Mouse (Mus musculus): ENCODE results near the gene Dnase2b.

Dnase2b gene

DNA sequence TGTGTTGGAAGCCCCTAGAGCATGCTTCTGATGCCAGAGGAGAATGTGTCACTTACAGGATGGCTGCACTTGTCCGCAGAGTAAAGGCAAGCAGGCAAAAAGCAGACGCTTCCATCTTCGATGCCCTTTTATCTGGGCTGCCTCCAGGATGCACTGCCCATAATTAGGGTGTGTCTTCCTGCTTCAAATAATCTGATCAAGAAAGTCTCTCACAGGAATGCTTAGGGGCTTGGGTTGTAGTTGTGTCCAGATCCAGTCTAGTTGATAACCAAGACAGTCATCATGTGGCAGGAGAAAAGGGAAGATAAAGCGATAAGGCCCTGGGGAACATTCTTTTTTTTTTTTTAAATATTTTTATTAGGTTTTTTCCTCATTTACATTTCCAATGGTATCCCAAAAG is at the start of gene Dnase2b:
Dnase2b (minus strand) TSS at position 101 of the 400 bp plus-strand sequence.
- no peak for DNase-seq

DNA sequence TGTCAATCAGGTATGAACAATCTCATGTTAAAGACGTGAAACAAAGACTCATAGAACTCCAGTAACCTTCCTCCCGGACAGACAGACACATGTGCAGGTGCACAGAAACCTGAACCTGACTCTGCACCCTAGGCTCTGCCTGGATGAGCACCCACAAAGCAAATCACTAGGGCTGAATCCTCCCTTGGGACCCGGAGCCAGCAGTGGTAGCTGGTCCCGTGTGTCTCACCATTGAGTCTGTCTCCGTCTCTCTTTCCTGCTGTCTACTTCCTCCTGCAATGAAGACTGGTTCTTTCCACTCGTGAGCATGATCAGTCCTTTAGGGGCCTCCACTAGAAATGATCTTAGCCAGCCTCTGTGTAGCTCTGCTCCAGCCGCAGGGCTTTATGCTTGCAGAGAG is 46.5 kb upstream of the Dnase2b start:
- no peak for DNase-seq

DNA sequence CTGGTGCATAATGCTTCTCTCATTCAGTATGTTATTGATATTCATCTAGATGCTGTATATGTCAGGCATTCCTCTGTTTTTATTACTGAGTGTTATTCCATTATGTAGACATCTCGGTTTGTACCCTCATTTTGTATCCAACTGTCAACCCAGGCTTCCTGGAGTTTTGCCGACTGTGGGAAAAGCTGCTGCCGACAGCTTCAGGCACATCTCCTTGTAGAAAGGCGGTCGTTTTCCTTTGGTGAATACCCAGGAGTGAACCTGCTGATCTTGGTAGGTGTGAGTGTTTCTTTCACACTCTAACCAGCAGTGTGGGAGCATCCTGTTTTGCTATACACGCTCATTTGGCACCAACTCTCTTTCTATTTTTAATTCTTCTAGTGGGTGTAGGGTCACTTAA is 45.6 kb upstream of the Dnase2b start:
- no peak for DNase-seq

DNA sequence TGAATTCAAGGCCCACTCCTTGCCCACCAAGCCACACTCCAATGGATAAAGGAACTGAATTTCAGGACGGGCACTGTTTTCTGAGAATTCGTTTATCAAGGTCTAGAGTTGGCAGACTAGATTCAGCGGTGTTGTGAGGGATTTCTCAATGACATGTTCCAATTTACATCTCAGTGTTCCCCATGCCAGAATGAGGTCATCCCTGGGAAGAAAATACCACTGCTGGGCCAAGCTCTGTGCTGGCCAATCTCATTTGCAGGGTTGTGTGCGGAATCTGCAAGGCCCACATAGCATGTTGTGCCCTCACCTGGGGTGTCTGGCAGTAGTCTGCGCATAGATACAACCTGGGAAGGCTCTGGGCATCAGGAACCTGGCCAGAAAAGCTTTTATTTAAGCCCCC is 43.9 kb upstream of the Dnase2b start:
- peak; percentile 69 for DNase-seq

DNA sequence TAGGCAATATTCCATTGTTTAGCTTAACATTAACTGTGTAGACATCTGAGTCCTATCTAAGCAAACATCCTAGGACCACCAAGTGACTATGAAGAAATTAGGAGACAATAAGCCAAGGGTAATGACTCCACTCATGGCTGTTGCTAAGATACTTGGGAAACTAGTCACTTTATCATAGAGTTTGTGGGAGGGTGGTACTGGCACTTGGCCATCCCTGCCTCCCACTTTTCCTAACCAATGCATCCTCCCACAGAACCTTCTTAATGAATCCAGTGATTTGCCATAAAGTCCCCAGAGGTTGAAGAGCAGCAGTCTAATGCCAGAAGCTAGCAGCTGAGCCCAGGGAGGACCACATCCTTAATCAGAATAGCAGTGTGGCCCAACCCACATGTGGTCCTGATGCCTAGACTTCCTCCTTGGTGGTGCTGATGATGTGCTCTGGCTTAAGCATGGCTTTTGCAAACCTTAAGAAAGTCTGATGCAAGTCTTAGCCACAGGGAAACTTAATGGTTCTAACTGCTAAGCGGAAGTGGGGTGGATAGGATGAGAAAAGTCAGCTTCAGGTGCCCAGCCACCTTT is 42.8 kb upstream of the Dnase2b start:
- DNase-seq = no peak

DNA sequence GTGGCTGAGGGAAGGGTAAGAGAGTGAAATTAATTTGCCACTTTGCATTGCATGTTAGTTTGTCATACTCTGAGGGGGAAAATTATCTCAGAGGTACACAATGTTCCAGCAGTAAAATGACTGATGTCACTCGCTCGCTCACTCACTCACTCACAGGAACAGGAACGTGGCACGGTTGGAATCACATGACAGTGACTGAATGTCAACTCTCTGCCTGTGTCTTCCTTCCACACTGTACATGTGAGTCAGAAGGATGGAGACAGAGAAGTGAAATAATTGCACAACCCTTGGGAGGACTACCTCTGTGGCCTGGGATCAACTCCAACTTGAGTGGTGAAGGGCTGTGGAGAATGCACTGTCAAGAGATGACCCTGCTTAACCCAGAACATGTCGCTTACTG is 42.0 kb upstream of the Dnase2b start:
- no peak for DNase-seq

DNA sequence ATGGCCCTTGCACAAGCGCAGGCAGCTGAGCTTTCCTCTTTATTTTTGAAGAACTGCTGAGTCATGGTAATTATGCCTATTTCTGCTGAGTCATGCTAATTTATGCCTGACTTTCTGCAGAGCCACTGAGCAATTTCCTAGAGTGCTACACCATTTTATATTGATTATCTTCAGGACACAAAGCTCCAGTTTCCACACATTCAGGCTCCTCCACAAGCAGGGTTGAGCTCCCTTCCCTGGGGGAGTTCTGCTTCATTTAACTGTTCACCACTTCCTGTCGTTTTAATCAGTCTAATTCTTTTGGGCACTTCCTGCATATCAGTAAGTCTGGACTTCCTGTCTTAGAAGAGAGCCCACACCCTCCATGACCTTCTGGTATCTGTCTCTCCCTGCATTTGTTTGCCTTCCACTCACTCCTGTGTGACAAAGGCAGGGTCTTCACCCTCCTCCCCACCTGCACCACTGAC is 39.7 kb upstream of the Dnase2b start:
- DNase-seq = no peak

DNA sequence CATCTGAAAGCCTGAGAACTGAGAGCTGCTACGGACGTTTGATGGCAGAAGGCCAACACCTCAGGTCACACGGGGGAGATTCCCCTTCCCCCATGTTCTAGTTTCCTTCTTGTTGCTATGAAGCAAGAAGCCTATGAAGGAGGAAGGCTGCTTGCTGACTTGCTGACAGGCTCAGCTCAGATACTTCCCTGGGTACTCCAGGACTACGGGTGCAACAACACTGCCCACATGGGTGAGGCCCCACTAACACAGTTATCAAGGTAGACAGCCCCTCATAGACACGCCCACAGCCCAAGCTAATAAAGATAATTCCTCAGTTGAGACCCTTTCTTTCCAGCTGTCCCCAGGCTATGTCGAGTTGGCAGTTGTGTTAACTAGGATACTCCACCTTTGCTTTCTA is 38.3 kb upstream of the Dnase2b start:
- no peak for DNase-seq

DNA sequence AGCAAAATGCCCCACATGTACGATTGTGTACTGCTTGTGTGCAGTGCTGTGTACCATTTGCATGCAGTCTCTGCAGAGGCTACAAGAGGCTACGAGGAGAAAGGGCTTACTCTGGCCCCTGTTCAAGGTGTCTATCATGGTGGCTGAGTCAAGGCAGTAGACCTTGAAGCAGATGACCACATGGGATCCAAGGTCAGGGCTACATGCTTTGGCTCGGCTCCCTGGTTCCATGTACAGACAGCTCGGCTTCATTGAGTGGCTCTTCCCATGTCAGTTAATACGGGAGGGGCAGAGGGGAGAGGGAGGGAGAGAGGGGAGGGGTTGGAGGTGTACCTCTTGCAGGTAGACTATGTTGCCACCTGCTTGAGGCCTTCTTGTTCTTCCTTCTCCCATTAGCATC is 37.0 kb upstream of the Dnase2b start:
- no peak for DNase-seq

DNA sequence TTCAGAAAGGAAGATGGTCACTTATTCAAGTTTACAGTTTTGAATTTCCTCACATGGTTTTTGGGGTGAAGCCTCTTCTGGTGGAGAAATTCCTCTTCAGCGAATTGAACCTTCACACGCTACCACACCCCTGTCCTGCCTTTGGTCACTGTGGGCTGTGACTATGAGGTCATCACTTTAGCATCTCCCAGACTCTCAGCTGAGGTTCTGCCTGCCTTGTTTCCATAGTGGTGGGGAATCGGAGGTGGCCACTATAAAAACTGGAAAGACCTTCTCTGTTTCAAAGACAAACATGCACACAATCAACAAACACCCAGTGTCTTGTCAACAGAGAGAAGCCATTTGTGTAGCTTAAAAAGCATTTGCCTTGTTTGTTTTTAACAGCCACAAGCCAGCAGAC is 35.8 kb upstream of the Dnase2b start, which contains the start of gene 4930503B20Rik:
4930503B20Rik (minus strand) TSS at position 101 of the 400 bp plus-strand sequence.
- no peak for DNase-seq

DNA sequence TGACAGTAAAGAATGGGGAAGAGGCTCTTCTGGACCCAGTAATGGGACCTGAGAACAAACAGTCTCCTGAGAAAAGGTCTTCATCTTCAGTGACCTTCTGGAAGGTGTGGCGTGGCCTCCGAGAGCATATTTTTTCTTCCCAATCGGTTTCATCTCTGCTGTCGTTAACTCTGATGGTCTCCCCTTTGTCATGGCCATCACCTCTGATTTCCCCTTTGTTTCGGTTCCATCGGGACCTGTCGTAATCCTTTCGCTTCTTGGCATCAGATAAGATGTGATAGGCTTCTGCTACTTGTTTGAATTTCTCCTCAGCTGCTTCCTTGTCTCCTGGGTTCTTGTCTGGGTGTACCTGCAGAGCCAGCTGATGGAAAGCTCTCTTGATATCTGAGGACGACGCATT is 35.3 kb upstream of the Dnase2b start:
- no peak for DNase-seq

DNA sequence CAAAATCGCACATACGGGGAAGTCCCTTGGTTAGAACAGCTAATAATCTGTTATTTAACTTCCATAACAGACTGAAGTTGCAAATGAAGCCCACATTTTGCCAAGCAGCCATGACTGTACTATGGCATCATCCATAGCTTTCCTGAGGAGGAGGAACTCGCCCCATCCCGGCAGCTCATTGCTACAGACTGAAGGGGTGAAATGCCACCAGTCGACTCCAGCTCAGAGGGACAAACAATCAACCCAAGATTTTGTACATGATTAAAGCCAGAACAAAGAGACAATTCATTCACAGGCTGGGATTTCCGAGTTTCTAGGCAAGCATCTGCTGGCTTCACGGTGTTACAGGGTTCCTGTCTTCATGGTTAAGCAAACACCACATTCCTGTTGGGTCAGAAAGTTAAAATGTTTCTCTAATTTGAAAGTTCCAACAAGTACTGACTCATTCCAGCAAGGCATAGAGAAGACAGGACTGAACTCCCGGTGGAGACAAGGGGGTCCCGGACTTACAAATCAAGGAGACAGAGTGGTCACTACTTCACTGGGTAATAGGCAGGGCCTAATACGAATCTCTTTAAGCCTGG is 34.0 kb upstream of the Dnase2b start:
- no peak for DNase-seq

DNA sequence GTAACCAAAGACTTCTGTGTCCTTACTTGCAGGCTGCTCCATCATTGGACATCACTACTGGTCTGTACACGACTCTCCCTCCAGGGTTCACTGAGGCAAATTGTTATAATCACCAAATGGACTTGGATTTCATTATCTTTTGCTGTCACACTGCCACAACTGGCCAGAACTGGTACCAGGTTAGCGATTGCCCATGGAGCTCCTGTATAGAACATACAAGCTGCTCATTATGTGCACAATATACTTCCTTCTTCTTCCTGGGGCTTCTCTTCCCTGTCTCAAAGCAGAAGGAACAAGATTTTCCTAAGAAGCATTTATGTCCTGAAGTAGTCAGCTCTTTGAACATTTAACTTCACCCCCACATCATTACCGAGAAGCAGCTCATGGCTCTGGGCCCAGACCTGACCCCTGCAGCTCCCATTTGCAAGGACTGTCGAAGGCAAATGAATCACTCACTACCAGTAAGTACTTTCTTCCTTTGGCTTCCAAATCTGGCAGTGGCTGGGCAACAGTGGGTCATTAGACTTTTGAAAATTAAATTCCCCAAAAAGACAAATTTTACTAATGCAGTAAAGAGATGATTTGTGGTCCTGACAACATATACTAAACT is 26.5 kb upstream of the Dnase2b start:
- no peak for DNase-seq

DNA sequence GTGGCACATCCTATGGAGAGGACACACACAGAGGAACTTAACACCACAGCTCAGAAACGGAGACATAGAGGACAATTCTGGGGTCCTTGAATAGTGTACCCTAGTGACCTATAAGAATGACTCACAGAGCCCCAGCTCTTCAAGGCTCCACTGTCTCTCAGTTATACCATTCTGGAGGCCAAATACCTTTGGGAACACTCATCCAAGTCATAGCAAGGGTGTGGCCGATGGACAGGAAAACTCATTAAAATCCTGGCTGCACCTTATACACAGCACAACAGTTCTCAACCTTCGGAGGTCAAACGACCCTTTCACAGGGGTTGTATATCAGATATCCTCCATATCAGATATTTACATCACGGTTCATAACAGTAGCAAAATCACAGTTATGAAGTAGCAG is 17.1 kb upstream of the Dnase2b start:
- DNase-seq = no peak

DNA sequence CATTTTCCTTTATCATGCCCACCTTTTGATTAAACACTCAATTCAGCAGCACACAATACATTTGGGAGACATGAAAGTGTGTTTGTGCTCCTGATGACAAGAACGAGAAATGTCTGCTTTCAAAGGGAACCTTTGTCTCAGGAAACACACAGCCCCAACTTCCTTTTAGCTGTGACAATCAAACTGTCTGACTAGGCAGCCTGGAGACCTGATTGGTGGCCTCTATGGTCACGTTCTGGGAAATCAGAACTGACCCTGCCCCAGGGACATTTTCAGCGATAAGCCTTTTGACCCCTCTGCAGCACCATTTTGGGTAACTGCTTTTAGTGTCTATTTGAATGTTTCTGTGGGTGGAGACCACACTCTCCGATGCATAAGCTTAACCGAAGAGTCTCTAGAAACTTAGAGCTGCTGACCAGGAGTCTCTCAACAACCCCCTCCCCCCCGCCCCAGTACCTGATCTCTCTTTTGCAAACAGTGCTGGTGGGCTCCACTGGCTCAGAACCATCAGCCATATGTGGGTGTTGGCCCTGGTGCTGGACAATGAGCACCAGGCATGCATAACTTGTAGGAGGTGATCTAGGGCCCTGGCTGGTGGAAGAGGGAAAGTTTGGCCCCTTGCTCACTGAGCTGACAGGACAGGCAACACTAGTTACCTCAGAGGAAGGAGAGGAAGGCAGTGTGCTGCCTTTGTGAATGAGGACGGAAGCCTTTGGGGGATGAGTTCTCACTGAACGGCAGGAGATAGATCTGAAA is 13.0 kb upstream of the Dnase2b start:
- no peak for DNase-seq

DNA sequence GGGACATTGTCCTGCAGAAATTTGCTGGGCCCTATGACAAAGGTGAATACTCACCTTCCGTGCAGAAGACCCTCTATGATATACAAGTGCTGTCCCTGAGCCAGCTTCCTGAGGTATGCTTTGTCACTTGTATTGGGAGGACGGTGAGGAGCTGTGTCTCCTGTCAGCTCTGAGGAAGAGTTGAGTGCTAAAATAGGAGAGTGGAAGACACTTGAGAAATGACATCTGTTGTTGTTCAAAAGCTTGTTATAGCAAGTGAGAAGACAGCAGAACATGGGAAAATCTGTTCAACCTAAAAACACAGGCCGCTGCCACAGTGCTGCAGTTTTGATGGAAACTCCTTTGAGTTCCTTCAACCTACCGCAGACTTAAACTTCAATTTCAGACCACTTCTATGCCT is 10.4 kb upstream of the Dnase2b start:
- DNase-seq = no peak

DNA sequence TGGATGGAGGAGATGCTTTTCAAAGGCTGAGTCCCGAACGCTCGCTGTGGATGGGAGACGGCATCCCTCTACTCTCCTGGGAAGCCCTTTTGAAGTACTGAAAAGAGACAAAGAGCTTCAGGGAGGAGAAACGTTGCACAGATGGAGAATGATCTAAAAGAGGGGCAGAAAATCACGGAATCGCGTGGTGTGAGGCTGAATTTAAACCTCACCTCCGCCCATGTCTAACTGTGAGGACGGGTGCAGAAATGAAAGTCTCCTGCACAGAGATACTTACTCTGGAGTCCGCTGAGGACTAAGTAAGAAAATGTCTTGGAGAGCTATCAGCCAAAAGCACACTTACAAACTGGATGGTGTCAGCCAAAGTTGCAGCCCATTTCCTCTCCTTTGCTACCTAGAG is 6.6 kb upstream of the Dnase2b start:
- DNase-seq = no peak

DNA sequence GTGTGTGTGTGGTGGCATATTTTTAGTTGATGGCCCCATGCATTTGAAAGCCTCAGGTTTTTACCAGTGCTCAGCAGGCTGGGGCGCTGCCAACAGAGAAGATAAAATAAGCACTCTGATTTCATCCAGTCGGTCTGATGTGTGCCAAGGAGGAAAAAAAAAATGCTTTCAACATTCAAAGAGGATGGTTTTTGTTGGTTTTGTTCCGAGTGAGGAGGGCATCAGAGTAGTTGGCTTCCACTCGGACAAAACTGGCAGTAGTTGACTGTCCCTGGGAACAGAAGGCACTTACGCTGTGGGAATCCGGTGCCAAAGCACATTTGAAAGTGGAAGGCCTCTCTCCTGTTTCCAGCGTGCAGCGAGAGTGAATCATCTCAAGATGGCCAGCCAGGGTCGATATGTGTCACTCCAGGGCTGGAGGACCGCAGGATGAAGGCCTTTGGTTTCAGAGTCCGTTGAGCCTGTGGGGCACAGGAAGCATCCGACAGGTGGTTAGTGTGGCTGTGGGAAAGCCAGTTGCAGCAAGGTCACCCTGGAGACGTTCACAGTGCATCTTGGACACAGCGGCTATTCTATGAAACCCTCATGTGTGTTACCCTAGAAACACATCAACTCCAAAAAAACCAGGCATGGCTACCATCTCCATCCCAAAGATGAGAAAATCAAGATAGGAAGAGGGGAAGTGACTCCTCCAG is 5.3 kb upstream of the Dnase2b start:
- DNase-seq = peak; percentile 85

DNA sequence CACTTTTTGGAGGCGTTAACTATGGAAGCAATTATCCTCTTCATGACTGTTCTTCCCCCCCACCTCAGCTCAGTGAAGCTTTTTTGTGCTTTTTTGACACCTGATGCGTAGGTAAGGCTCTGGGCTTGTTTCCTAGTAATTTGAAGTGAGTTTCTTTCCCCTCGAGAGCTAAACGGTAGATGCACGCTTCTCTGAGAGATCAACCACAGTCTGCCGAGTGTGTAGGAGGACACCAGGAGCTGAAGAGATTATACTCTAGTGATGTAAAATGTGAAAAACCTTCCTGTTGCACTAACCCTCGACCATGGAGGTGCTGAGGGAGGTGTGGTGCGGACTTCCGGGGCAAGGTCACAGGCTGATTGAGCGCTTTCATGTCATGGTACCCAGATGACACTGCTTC is 4.7 kb upstream of the Dnase2b start:
- no peak for DNase-seq

DNA sequence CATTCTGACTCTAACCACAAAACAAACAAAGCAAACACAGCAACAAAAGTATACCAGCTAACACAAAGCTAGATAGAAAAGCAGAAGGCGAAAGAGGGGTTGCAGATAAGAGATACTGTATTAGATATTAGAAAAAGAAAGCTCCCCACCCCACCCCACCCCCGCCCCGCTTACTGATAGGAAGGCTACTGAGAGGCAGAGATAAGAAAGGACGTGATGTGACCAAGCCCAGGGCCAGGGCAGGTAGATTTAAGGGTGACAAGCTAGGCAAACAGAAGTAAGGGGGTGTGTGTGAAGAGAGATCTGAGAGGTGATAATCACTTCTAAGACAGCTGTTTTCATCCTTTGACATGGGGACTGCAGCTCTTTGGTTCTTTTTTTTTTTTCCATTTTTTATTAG is 3.0 kb upstream of the Dnase2b start:
- no peak for DNase-seq

DNA sequence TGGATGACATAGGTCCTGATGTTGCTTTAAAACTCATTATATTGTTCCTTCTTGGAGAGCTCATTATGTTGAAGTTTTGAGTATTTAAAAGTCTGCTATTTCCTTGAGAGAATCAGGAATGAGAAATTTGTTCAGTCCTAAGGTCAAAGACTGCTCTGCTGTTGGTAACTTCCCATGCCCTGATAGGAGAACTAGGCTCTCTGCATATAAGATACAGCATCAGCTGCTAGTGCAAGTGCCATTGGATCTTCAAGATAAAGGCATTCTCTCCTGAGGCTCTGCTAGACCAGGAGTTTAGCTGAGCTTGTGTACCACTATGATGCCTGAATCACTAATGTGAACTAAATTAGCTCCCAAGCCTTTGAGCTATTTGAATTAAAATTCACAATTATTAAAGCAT is 2.5 kb upstream of the Dnase2b start:
- no peak for DNase-seq

DNA sequence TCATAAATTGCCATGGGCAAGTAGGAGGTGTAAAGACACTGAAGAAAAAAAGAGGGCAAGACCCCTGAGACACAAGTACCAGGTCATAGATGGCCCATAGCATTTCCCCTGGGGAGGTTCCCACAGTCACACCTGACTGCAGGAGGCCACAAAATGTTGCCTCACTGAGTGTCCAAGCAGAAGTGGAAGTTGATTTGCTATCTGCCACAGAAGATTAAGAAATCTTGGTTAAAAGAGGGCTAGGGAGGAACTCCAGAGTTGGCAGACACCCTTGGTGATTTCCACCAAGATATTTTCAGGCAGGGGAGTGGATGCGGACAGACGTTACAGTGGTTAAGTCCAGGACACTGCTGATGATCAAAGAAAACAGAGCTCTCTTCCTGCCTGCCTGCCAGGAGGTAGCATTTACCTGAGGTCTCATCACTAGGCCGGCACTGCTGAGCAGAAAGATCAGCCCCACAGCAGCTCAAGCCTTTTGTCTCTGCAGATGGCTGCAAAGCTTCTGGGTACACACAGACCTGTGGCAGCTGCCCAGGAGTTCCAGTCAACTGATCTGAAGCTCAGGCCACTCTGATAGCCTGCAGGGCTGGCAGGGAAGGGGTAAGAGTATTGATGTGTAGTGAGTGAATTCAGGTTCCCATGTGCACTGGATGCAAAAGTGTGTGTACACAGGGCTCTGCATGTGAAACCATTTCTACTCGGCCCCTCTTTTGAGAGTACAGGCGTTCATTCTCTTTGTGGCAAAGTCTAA is 1.3 kb upstream of the Dnase2b start:
- no peak for DNase-seq

DNA sequence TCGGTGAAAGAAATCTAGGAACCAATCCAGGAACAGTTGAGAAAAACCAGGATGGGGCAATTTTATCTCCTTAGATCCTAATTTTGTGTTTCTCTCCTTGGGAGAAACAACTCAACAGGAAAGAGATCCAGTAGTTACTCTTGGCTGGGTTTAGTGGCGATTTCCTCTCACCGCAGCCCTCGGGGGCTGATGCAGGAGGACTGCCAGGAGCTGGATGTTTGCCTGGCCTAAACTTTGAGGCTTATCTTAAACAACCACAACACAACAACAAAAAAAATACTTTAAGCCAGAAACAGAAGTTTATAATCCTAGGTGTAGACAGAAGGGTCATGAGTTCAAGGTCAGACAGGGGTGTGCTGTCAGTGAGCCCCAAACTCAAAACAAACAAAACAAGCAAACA is 3.6 kb downstream of the Dnase2b start:
- no peak for DNase-seq
